18 mouse cellular contexts compared by ENCODE assay signal in the genomic region with DNA sequence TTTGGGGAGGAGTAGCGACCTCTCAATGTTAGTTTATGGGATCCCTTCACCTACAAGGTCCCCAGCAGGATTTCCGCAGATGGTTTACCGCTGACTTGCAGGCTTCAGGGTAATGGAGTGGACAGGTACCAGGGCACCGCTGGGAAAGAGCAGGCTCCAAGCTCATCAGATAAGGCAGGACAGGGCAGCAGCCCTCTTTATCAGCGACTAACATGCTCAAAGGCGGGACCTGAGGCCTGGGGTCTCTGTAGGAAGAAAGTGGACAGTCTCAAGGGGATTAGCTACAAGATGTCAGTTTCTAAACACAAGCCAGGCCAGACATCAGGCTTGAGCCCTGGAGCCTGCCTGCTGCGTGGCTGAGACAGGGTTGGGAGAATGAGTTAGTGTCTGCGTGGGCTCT.
"Had no signal": no experiment of that assay in that cellular context is flagged by ENCODE, and none has a peak within 500 bp of the region (broad histone marks: within the 10 kb centered on the region; RNA-seq: fewer than 3 reads in every experiment).

No protein-coding gene starts in this region.

- H3K36me3 ChIP-seq: kidney, embryonic 15.5 days; limb, embryonic 12.5 days; limb, embryonic 15.5 days had no signal

- ATAC-seq: liver, postnatal 0 days; lung, postnatal 0 days had no signal

- H3K9ac ChIP-seq: kidney, embryonic 15.5 days; limb, embryonic 12.5 days; limb, embryonic 15.5 days; liver, embryonic 14.5 days; liver, postnatal 0 days; lung, embryonic 14.5 days had no signal

- DNase-seq: kidney, postnatal 10 days; kidney, postnatal 36 days; layer of hippocampus, postnatal 36 days; liver, postnatal 0 days; lung, embryonic 14.5 days; midbrain, embryonic 14.5 days; thymus, adult 2 months; thymus, postnatal 14 days; thymus, postnatal 4 days had no signal

- H3K4me2 ChIP-seq: kidney, embryonic 15.5 days; limb, embryonic 12.5 days; limb, embryonic 15.5 days; liver, embryonic 11.5 days; lung, embryonic 14.5 days had no signal

- H3K9me3 ChIP-seq: kidney, embryonic 15.5 days; limb, embryonic 12.5 days; limb, embryonic 15.5 days had no signal

- H3K4me3 ChIP-seq: kidney, embryonic 15.5 days; left cerebral cortex, adult 2 months; limb, embryonic 12.5 days; limb, embryonic 15.5 days had no signal

- H3K27ac ChIP-seq: kidney, embryonic 15.5 days; left cerebral cortex, adult 2 months; limb, embryonic 12.5 days; limb, embryonic 15.5 days; liver, embryonic 14.5 days; macrophage; stomach, postnatal 0 days had no signal
